Mouse (Mus musculus) thymus, adult 2 months (tissue): ENCODE results near the gene Iqca. TPM values are rescaled to one million over a fixed set of nuclear protein-coding genes. Genes with fewer than 3 reads are reported as not detected.

Experiments used
- DNase-seq: peaks from one replicate; pipeline ENCODE4 v3.0.0; 2021
- H3K27ac ChIP-seq: fragments of 200-500 bp; 2 replicates; pipeline ENCODE4 v1.5.1; 2012; ENCODE audit warnings: low read length, control low read depth; ENCODE audit not compliant: control insufficient read depth, insufficient read depth
- H3K27me3 ChIP-seq: fragments of 200-500 bp; 2 replicates; pipeline ENCODE4 v1.6.1; 2012; ENCODE audit warnings: mild to moderate bottlenecking, low read length, moderate library complexity, mixed read lengths; ENCODE audit not compliant: control insufficient read depth, insufficient read depth
- H3K36me3 ChIP-seq: fragments of 200-500 bp; 2 replicates; pipeline ENCODE4 v1.6.1; 2012; ENCODE audit warnings: mild to moderate bottlenecking, low read length, moderate library complexity; ENCODE audit not compliant: control insufficient read depth, insufficient read depth
- H3K4me1 ChIP-seq: fragments of 200-500 bp; replicated peaks from 2 replicates; pipeline ENCODE4 v1.6.1; 2012; ENCODE audit warnings: low read length; ENCODE audit not compliant: control insufficient read depth, insufficient read depth
- H3K4me3 ChIP-seq: fragments of 200-500 bp; 2 replicates; pipeline ENCODE4 v1.5.1; 2012; ENCODE audit warnings: mild to moderate bottlenecking, low read length, control low read depth, moderate library complexity; ENCODE audit not compliant: control insufficient read depth, insufficient read depth
- CTCF ChIP-seq: fragments of 200-500 bp; IDR thresholded peaks from 2 replicates; pipeline ENCODE4 v1.5.1; 2012; ENCODE audit warnings: mild to moderate bottlenecking, control low read depth, low read length, moderate library complexity, borderline replicate concordance; ENCODE audit not compliant: control insufficient read depth, poor library complexity, insufficient read depth; ENCODE audit errors: extremely low read depth
- POLR2A ChIP-seq: fragments of 200-500 bp; IDR thresholded peaks from 2 replicates; pipeline ENCODE4 v1.6.1; 2012; ENCODE audit warnings: mild to moderate bottlenecking, low read length, control low read depth, moderate library complexity; ENCODE audit not compliant: control insufficient read depth, poor library complexity, insufficient read depth; ENCODE audit errors: extremely low read depth
- WGBS: fragments of 180-500 bp; shearing (Covaris S2); methylation state at CpG from one replicate; pipeline ENCODE4 v1.1.7; 2018; 5-methylcytosine and 5-hydroxymethylcytosine counted together
- polyA plus RNA-seq: library from polyadenylated mRNA; depleted of rRNA; stranded (reverse); fragments of >200 nt; gene quantifications from 2 replicates; pipeline ENCODE4 v1.2.3, GENCODE M21; 2012

Gene Iqca
- polyA plus RNA-seq, 1 experiment: not detected

GRCm38 (mm10) chr1:90186173-90186572 lies 33.0 kb upstream of the Iqca start:
- WGBS: 13% methylated on average over 4 of the region's 4 CpGs
- no peak for DNase-seq
- TF ChIP-seq CTCF (no peak), POLR2A (no peak)

GRCm38 (mm10) chr1:90183602-90184001 lies 30.4 kb upstream of the Iqca start:
- Histone ChIP-seq H3K4me3 (no peak overlapping the region), H3K27ac (no peak overlapping the region), H3K4me1 (no peaks in the 10 kb centered on the region), H3K36me3 (no peaks in the 10 kb centered on the region), H3K27me3 (no peaks in the 10 kb centered on the region)
- DNase-seq: no peak
- 81% methylated on average over 6 of the region's 6 CpGs for WGBS
- TF ChIP-seq CTCF: no peak
- no peak for TF ChIP-seq POLR2A

More at GRCm38 (mm10) chr1:90186173-90186572, 33.0 kb upstream of the Iqca start:
- no peak overlapping the region for H3K4me3 ChIP-seq
- H3K27me3 ChIP-seq: no peaks in the 10 kb centered on the region
- H3K36me3 ChIP-seq: no peaks in the 10 kb centered on the region
- no peaks in the 10 kb centered on the region for H3K4me1 ChIP-seq
- H3K27ac ChIP-seq: no peak overlapping the region

GRCm38 (mm10) chr1:90182521-90182920 lies 29.3 kb upstream of the Iqca start:
- 73% methylated on average over 5 of the region's 5 CpGs for WGBS
- no peak overlapping the region for H3K4me3 ChIP-seq
- TF ChIP-seq CTCF: no peak
- no peak for TF ChIP-seq POLR2A

GRCm38 (mm10) chr1:90180966-90181699 lies 27.9 kb upstream of the Iqca start:
- DNase-seq: no peak
- TF ChIP-seq CTCF: no peak
- TF ChIP-seq POLR2A: no peak
- H3K36me3 ChIP-seq: no peaks in the 10 kb centered on the region
- 63% methylated on average over 12 of the region's 12 CpGs for WGBS
- H3K4me1 ChIP-seq: no peaks in the 10 kb centered on the region
- H3K4me3 ChIP-seq: no peak overlapping the region
- no peak overlapping the region for H3K27ac ChIP-seq
- no peaks in the 10 kb centered on the region for H3K27me3 ChIP-seq

More at GRCm38 (mm10) chr1:90182521-90182920, 29.3 kb upstream of the Iqca start:
- Histone ChIP-seq H3K27me3 (no peaks in the 10 kb centered on the region), H3K36me3 (no peaks in the 10 kb centered on the region), H3K27ac (no peak overlapping the region), H3K4me1 (no peaks in the 10 kb centered on the region)
- no peak for DNase-seq

- WGBS: 80% methylated on average over 7 of the region's 7 CpGs
- H3K36me3 ChIP-seq: no peaks in the 10 kb centered on the region
- H3K4me3 ChIP-seq: no peak overlapping the region
- TF ChIP-seq CTCF (no peak), POLR2A (no peak)
- H3K27ac ChIP-seq: no peak overlapping the region
- no peaks in the 10 kb centered on the region for H3K27me3 ChIP-seq
- H3K4me1 ChIP-seq: no peaks in the 10 kb centered on the region
- no peak for DNase-seq
These were observed 27.3 kb upstream of the Iqca start for GRCm38 (mm10) chr1:90180479-90180878.

GRCm38 (mm10) chr1:90177978-90178377 lies 24.8 kb upstream of the Iqca start:
- WGBS: 53% methylated on average over 5 of the region's 5 CpGs
- Histone ChIP-seq H3K4me1 (no peaks in the 10 kb centered on the region), H3K4me3 (no peak overlapping the region), H3K36me3 (no peaks in the 10 kb centered on the region), H3K27ac (no peak overlapping the region), H3K27me3 (no peaks in the 10 kb centered on the region)
- TF ChIP-seq POLR2A (no peak), CTCF (no peak)
- no peak for DNase-seq

GRCm38 (mm10) chr1:90177565-90177964 lies 24.4 kb upstream of the Iqca start:
- H3K27ac ChIP-seq: no peak overlapping the region
- DNase-seq: no peak
- H3K4me1 ChIP-seq: no peaks in the 10 kb centered on the region
- no peak overlapping the region for H3K4me3 ChIP-seq
- no peak for TF ChIP-seq POLR2A
- TF ChIP-seq CTCF: no peak
- H3K36me3 ChIP-seq: no peaks in the 10 kb centered on the region
- no peaks in the 10 kb centered on the region for H3K27me3 ChIP-seq
